In genomic region chr12:79597786-79598185, GRCm38 (mm10) we compare ENCODE assay signal across 16 mouse cellular contexts.
DNase-seq lines count a peak whose midpoint lies in the region; ATAC-seq lines count a peak whose summit lies in the region.
"Had no signal": no experiment of that assay in that cellular context is flagged by ENCODE, and none has a peak within 500 bp of the region (broad histone marks: within the 10 kb centered on the region; RNA-seq: fewer than 3 reads in every experiment).

No protein-coding gene starts in this region.

- no peak overlapping the region for H3K9ac ChIP-seq in kidney, embryonic 15.5 days
- H3K9ac ChIP-seq in embryonic facial prominence, embryonic 13.5 days = no peak overlapping the region
- no peak overlapping the region for H3K9ac ChIP-seq in limb, embryonic 15.5 days
- H3K9ac ChIP-seq: forebrain, embryonic 13.5 days; liver, embryonic 15.5 days had no signal

- H3K27me3 ChIP-seq in heart, embryonic 10.5 days (ENCODE audit: insufficient read depth, poor library complexity, severe bottlenecking) = no peaks in the 10 kb centered on the region
- no peaks in the 10 kb centered on the region for H3K27me3 ChIP-seq in kidney, embryonic 15.5 days
- no peaks in the 10 kb centered on the region for H3K27me3 ChIP-seq in embryonic facial prominence, embryonic 13.5 days
- H3K27me3 ChIP-seq in limb, embryonic 15.5 days = no peaks in the 10 kb centered on the region
- H3K27me3 ChIP-seq: forebrain, embryonic 13.5 days; liver, embryonic 15.5 days; megakaryocyte, embryonic 14.5 days had no signal

- peak overlapping the region; percentile 84 for H3K27ac ChIP-seq in heart, embryonic 10.5 days
- H3K27ac ChIP-seq in kidney, embryonic 15.5 days = peak overlapping the region; percentile 79; the same call in 1 of the 2 replicates
- peak overlapping the region; percentile 5; the same call in 1 of the 2 replicates for H3K27ac ChIP-seq in embryonic facial prominence, embryonic 13.5 days
- H3K27ac ChIP-seq in limb, embryonic 15.5 days = peak overlapping the region; percentile 80
- H3K27ac ChIP-seq: forebrain, embryonic 13.5 days; liver, embryonic 15.5 days had no signal

- no peak for DNase-seq in heart, embryonic 10.5 days (ENCODE audit: low spot score)
- DNase-seq in heart, postnatal 14 days = no peak
- no peak for DNase-seq in kidney, adult 9 months
- no peak for DNase-seq in spleen, postnatal 10 days (ENCODE audit: low spot score in 2 of 2)
- DNase-seq in adrenal gland, postnatal 25 days = no peak
- DNase-seq: adrenal gland, postnatal 14 days; cerebellum, postnatal 14 days; right cerebral cortex, adult 18-20 months; spleen, adult 18-20 months had no signal

- no peaks in the 10 kb centered on the region for H3K36me3 ChIP-seq in heart, embryonic 10.5 days
- no peaks in the 10 kb centered on the region for H3K36me3 ChIP-seq in kidney, embryonic 15.5 days
- no peaks in the 10 kb centered on the region for H3K36me3 ChIP-seq in embryonic facial prominence, embryonic 13.5 days
- no peaks in the 10 kb centered on the region for H3K36me3 ChIP-seq in limb, embryonic 15.5 days
- H3K36me3 ChIP-seq: liver, embryonic 15.5 days had no signal

- no peak for ATAC-seq in kidney, embryonic 15.5 days (replicated peaks; ENCODE audit: low FRiP score)
- no peak for ATAC-seq in embryonic facial prominence, embryonic 13.5 days (ENCODE audit: insufficient number of reproducible peaks, insufficient read depth, low FRiP score, low TSS enrichment, low read depth)
- no peak for ATAC-seq in limb, embryonic 15.5 days (ENCODE audit: insufficient number of reproducible peaks, low FRiP score, low TSS enrichment, low read depth)
- ATAC-seq: forebrain, embryonic 13.5 days had no signal

- intact Hi-C loops in heart, postnatal 14 days (cut with DNase I) = no loop called here

- no peak overlapping the region for H3K4me3 ChIP-seq in heart, embryonic 10.5 days
- no peak overlapping the region for H3K4me3 ChIP-seq in kidney, embryonic 15.5 days (replicated peaks)
- H3K4me3 ChIP-seq in embryonic facial prominence, embryonic 13.5 days = no peak overlapping the region
- H3K4me3 ChIP-seq in limb, embryonic 15.5 days = no peak overlapping the region
- H3K4me3 ChIP-seq: forebrain, embryonic 13.5 days; liver, embryonic 15.5 days; megakaryocyte, embryonic 14.5 days had no signal

- 83% methylated on average over 2 of the region's 2 CpGs for WGBS in heart, embryonic 10.5 days
- 73% methylated on average over 2 of the region's 2 CpGs for WGBS in kidney, embryonic 15.5 days
- WGBS in embryonic facial prominence, embryonic 13.5 days = 35% methylated on average over 2 of the region's 2 CpGs
- 42% methylated on average over 2 of the region's 2 CpGs for WGBS in limb, embryonic 15.5 days

- no peak overlapping the region for H3K4me2 ChIP-seq in kidney, embryonic 15.5 days
- no peak overlapping the region for H3K4me2 ChIP-seq in embryonic facial prominence, embryonic 13.5 days
- no peak overlapping the region for H3K4me2 ChIP-seq in limb, embryonic 15.5 days
- H3K4me2 ChIP-seq: forebrain, embryonic 13.5 days; liver, embryonic 15.5 days had no signal

- H3K9me3 ChIP-seq in heart, embryonic 10.5 days = no peaks in the 10 kb centered on the region
- H3K9me3 ChIP-seq in kidney, embryonic 15.5 days (replicated peaks) = no peaks in the 10 kb centered on the region
- no peaks in the 10 kb centered on the region for H3K9me3 ChIP-seq in embryonic facial prominence, embryonic 13.5 days
- no peaks in the 10 kb centered on the region for H3K9me3 ChIP-seq in limb, embryonic 15.5 days
- H3K9me3 ChIP-seq: forebrain, embryonic 13.5 days; G1E; liver, embryonic 15.5 days; megakaryocyte, embryonic 14.5 days had no signal

- peaks cover 20% of the 10 kb centered on the region for H3K4me1 ChIP-seq in heart, embryonic 10.5 days
- peaks cover 36% of the 10 kb centered on the region for H3K4me1 ChIP-seq in kidney, embryonic 15.5 days
- peaks cover 24% of the 10 kb centered on the region for H3K4me1 ChIP-seq in embryonic facial prominence, embryonic 13.5 days
- H3K4me1 ChIP-seq in limb, embryonic 15.5 days = peaks cover 37% of the 10 kb centered on the region
- H3K4me1 ChIP-seq: forebrain, embryonic 13.5 days; megakaryocyte, embryonic 14.5 days had no signal

Comparison
In these comparisons a context has a peak if more than half of its experiments do, and no peak if none do; other contexts are left out.
1. H3K27ac ChIP-seq: peak in every context shown above with its lines; median percentile 84 in heart, embryonic 10.5 days; 80 in limb, embryonic 15.5 days; 79 in kidney, embryonic 15.5 days; 5 in embryonic facial prominence, embryonic 13.5 days.